Mouse (Mus musculus) bone marrow macrophage, adult 2 months (primary cell): Measurements from ENCODE around the gene Galnt15. TPM values are rescaled to one million over a fixed set of nuclear protein-coding genes. Genes with fewer than 3 reads are reported as not detected.
"Not testable (repeated sequence)": the region's sequence is repeated elsewhere in the genome, so short reads cannot be mapped to it uniquely, and the experiment has no call there.

ENCODE experiments used
- H3K27ac ChIP-seq: 2 replicates; pipeline ENCODE4 v1.5.1; 2012; ENCODE audit warnings: low read depth, low read length; ENCODE audit not compliant: insufficient read depth
- H3K4me1 ChIP-seq: 2 replicates; pipeline ENCODE4 v1.6.1; 2012; ENCODE audit warnings: low read length; ENCODE audit not compliant: control insufficient read depth, insufficient read depth
- H3K4me3 ChIP-seq: 2 replicates; pipeline ENCODE4 v1.5.1; 2012; ENCODE audit warnings: mild to moderate bottlenecking, low read length, moderate library complexity; ENCODE audit not compliant: insufficient read depth
- CTCF ChIP-seq: IDR thresholded peaks from 2 replicates; pipeline ENCODE4 v1.5.1; 2012; ENCODE audit warnings: low read depth, mild to moderate bottlenecking, low read length, moderate library complexity
- POLR2A ChIP-seq: IDR thresholded peaks from 2 replicates; pipeline ENCODE4 v1.6.1; 2012; ENCODE audit warnings: mild to moderate bottlenecking, low read depth, low read length, borderline replicate concordance
- polyA plus RNA-seq: library from polyadenylated mRNA; stranded (reverse); fragments of >200 nt; gene quantifications from 2 replicates; pipeline ENCODE4 v1.2.4, GENCODE M21; 2012; ENCODE audit not compliant: missing spikeins, insufficient read depth, insufficient read length

The Galnt15 gene
- polyA plus RNA-seq, 1 experiment: not detected

GRCm38 (mm10) chr14:32085486-32086201 lies 56.9 kb downstream of the Galnt15 start, which contains the start of gene Dph3:
Dph3 (minus strand) TSS chr14:32085729.
- H3K27ac ChIP-seq: peak within 1 kb of the TSS; percentile 79
- peaks cover 11% of the 10 kb centered on the region for H3K4me1 ChIP-seq
- no peak for TF ChIP-seq POLR2A
- TF ChIP-seq CTCF: no peak
- H3K4me3 ChIP-seq: peak within 1 kb of the TSS; percentile 93

- Histone ChIP-seq H3K4me1 (peaks cover 11% of the 10 kb centered on the region), H3K4me3 (peak overlapping the region; percentile 93), H3K27ac (peak overlapping the region; percentile 75)
- TF ChIP-seq POLR2A (no peak), CTCF (no peak)
These were observed 57.4 kb downstream of the Galnt15 start for GRCm38 (mm10) chr14:32086226-32086625.

- H3K4me1 ChIP-seq: peaks cover 11% of the 10 kb centered on the region
- not testable (repeated sequence) for H3K4me3 ChIP-seq, H3K27ac ChIP-seq
These were observed 58.9 kb downstream of the Galnt15 start for GRCm38 (mm10) chr14:32087584-32088248.

- TF ChIP-seq POLR2A (no peak), CTCF (no peak)
- Histone ChIP-seq H3K4me1 (peaks cover 14% of the 10 kb centered on the region; the same call in 1 of the 2 replicates), H3K27ac (no peak overlapping the region), H3K4me3 (no peak overlapping the region)
These were observed 62.3 kb downstream of the Galnt15 start for GRCm38 (mm10) chr14:32091124-32091523.

GRCm38 (mm10) chr14:32091704-32092103 lies 62.9 kb downstream of the Galnt15 start:
- H3K4me1 ChIP-seq: peaks cover 14% of the 10 kb centered on the region; the same call in 1 of the 2 replicates
- no peak for TF ChIP-seq POLR2A
- no peak for TF ChIP-seq CTCF

GRCm38 (mm10) chr14:32093018-32093417 lies 64.2 kb downstream of the Galnt15 start:
- H3K4me3 ChIP-seq: no peak overlapping the region
- TF ChIP-seq CTCF (no peak), POLR2A (no peak)
- H3K27ac ChIP-seq: no peak overlapping the region
- H3K4me1 ChIP-seq: peaks cover 10% of the 10 kb centered on the region; the same call in 1 of the 2 replicates

More at GRCm38 (mm10) chr14:32091704-32092103, 62.9 kb downstream of the Galnt15 start:
- H3K4me3 ChIP-seq: no peak overlapping the region
- no peak overlapping the region for H3K27ac ChIP-seq

- TF ChIP-seq POLR2A (no peak), CTCF (no peak)
- Histone ChIP-seq H3K4me3 (peak overlapping the region; percentile 3; the same call in 1 of the 2 replicates), H3K4me1 (peaks cover 10% of the 10 kb centered on the region; the same call in 1 of the 2 replicates), H3K27ac (no peak overlapping the region)
These were observed 64.8 kb downstream of the Galnt15 start for GRCm38 (mm10) chr14:32093500-32094117.

- Histone ChIP-seq H3K4me3 (no peak overlapping the region), H3K4me1 (peaks cover 6% of the 10 kb centered on the region; the same call in 1 of the 2 replicates), H3K27ac (no peak overlapping the region)
- no peak for TF ChIP-seq CTCF
- TF ChIP-seq POLR2A: no peak
These were observed 66.9 kb downstream of the Galnt15 start for GRCm38 (mm10) chr14:32095646-32096045.

GRCm38 (mm10) chr14:32096740-32097139 lies 68.0 kb downstream of the Galnt15 start:
- no peak overlapping the region for H3K27ac ChIP-seq
- H3K4me3 ChIP-seq: no peak overlapping the region
- peaks cover 6% of the 10 kb centered on the region; the same call in 1 of the 2 replicates for H3K4me1 ChIP-seq
- TF ChIP-seq POLR2A (no peak), CTCF (no peak)
